Comparison of ENCODE assay signal across 19 mouse cellular contexts in genomic region chr3:149182095-149182494, GRCm38 (mm10).
DNase-seq lines count a peak whose midpoint lies in the region; ATAC-seq and TF ChIP-seq lines count a peak whose summit lies in the region.
"Had no signal": no experiment of that assay in that cellular context is flagged by ENCODE, and none has a peak within 500 bp of the region (broad histone marks: within the 10 kb centered on the region; RNA-seq: fewer than 3 reads in every experiment).

No protein-coding gene starts in this region.

- H3K9me3 ChIP-seq in liver, embryonic 15.5 days (replicated peaks): no peaks in the 10 kb centered on the region
- no peaks in the 10 kb centered on the region for H3K9me3 ChIP-seq in liver, embryonic 11.5 days (ENCODE audit: control insufficient read depth, low read length)
- H3K9me3 ChIP-seq in intestine, postnatal 0 days (ENCODE audit: control insufficient read depth): no peaks in the 10 kb centered on the region
- no peaks in the 10 kb centered on the region for H3K9me3 ChIP-seq in hindbrain, embryonic 10.5 days
- H3K9me3 ChIP-seq in hindbrain, embryonic 16.5 days (ENCODE audit: control insufficient read depth, low read length): no peaks in the 10 kb centered on the region
- H3K9me3 ChIP-seq: embryonic facial prominence, embryonic 10.5 days; forebrain, embryonic 13.5 days; heart, embryonic 13.5 days; hindbrain, embryonic 12.5 days had no signal

- H3K4me2 ChIP-seq in liver, embryonic 15.5 days: peak overlapping the region; percentile 1; the same call in 1 of the 2 replicates
- no peak overlapping the region for H3K4me2 ChIP-seq in liver, embryonic 11.5 days
- peak overlapping the region; percentile 48 for H3K4me2 ChIP-seq in intestine, postnatal 0 days (replicated peaks; ENCODE audit: low read depth)
- no peak overlapping the region for H3K4me2 ChIP-seq in hindbrain, embryonic 16.5 days (ENCODE audit: low read length)
- H3K4me2 ChIP-seq: forebrain, embryonic 13.5 days; heart, embryonic 13.5 days; hindbrain, embryonic 12.5 days had no signal

- H3K36me3 ChIP-seq in liver, embryonic 15.5 days (replicated peaks): no peaks in the 10 kb centered on the region
- no peaks in the 10 kb centered on the region for H3K36me3 ChIP-seq in liver, embryonic 11.5 days (ENCODE audit: control insufficient read depth, insufficient read depth, low read length)
- H3K36me3 ChIP-seq in intestine, postnatal 0 days (ENCODE audit: control insufficient read depth, insufficient read depth): no peaks in the 10 kb centered on the region
- no peaks in the 10 kb centered on the region for H3K36me3 ChIP-seq in hindbrain, embryonic 10.5 days
- H3K36me3 ChIP-seq in hindbrain, embryonic 16.5 days (ENCODE audit: control insufficient read depth, insufficient read depth, low read length): no peaks in the 10 kb centered on the region
- H3K36me3 ChIP-seq: embryonic facial prominence, embryonic 10.5 days; heart, embryonic 13.5 days; hindbrain, embryonic 12.5 days had no signal

- no peak overlapping the region for H3K9ac ChIP-seq in liver, embryonic 15.5 days
- no peak overlapping the region for H3K9ac ChIP-seq in liver, embryonic 11.5 days (ENCODE audit: low read depth, low read length)
- H3K9ac ChIP-seq in intestine, postnatal 0 days (ENCODE audit: low read depth, low read length): no peak overlapping the region
- no peak overlapping the region for H3K9ac ChIP-seq in hindbrain, embryonic 16.5 days (ENCODE audit: low read depth, low read length)
- H3K9ac ChIP-seq: forebrain, embryonic 13.5 days; forebrain, postnatal 0 days; heart, embryonic 13.5 days; hindbrain, embryonic 12.5 days had no signal

- no peak for TF ChIP-seq CTCF in intestine, postnatal 0 days (IDR thresholded peaks at IDR 0.05; ENCODE audit: low read depth)

- H3K27me3 ChIP-seq in liver, embryonic 15.5 days: no peaks in the 10 kb centered on the region
- H3K27me3 ChIP-seq in liver, embryonic 11.5 days (replicated peaks; ENCODE audit: control insufficient read depth, insufficient read depth, low read length): no peaks in the 10 kb centered on the region
- H3K27me3 ChIP-seq in intestine, postnatal 0 days (replicated peaks; ENCODE audit: control insufficient read depth, insufficient read depth, low read length): no peaks in the 10 kb centered on the region
- no peaks in the 10 kb centered on the region; the same call in 1 of the 2 replicates for H3K27me3 ChIP-seq in hindbrain, embryonic 10.5 days (ENCODE audit: insufficient read depth, poor library complexity, severe bottlenecking)
- H3K27me3 ChIP-seq in hindbrain, embryonic 16.5 days (replicated peaks; ENCODE audit: control insufficient read depth, insufficient read depth, low read length): no peaks in the 10 kb centered on the region
- H3K27me3 ChIP-seq: heart, embryonic 13.5 days; hindbrain, embryonic 12.5 days had no signal

- no peak overlapping the region for H3K27ac ChIP-seq in liver, embryonic 15.5 days (replicated peaks)
- H3K27ac ChIP-seq in liver, embryonic 11.5 days (ENCODE audit: low read depth, low read length): no peak overlapping the region
- H3K27ac ChIP-seq in intestine, postnatal 0 days (ENCODE audit: low read depth, low read length): peak overlapping the region; percentile 11; the same call in 1 of the 2 replicates
- H3K27ac ChIP-seq in hindbrain, embryonic 10.5 days: no peak overlapping the region
- no peak overlapping the region for H3K27ac ChIP-seq in hindbrain, embryonic 16.5 days (ENCODE audit: low read depth, low read length)
- H3K27ac ChIP-seq: embryonic facial prominence, embryonic 10.5 days; forebrain, embryonic 13.5 days; heart, embryonic 13.5 days; hindbrain, embryonic 12.5 days had no signal

- no peak for ATAC-seq in liver, embryonic 15.5 days (ENCODE audit: insufficient read depth)
- ATAC-seq in liver, embryonic 11.5 days (replicated peaks; ENCODE audit: low FRiP score): no peak
- ATAC-seq in intestine, postnatal 0 days: peak; percentile 41
- ATAC-seq in hindbrain, embryonic 16.5 days: no peak
- ATAC-seq: forebrain, embryonic 13.5 days; forebrain, postnatal 0 days had no signal

- H3K4me3 ChIP-seq in liver, embryonic 15.5 days (replicated peaks): no peak overlapping the region
- no peak overlapping the region for H3K4me3 ChIP-seq in liver, embryonic 11.5 days (ENCODE audit: low read depth, low read length)
- 0 out of 2 replicates have a peak overlapping the region, but pooled peaks have one; percentile 9 for H3K4me3 ChIP-seq in intestine, postnatal 0 days (ENCODE audit: low read depth, low read length)
- H3K4me3 ChIP-seq in hindbrain, embryonic 10.5 days: no peak overlapping the region
- H3K4me3 ChIP-seq in hindbrain, embryonic 16.5 days (ENCODE audit: low read length): no peak overlapping the region
- H3K4me3 ChIP-seq: embryonic facial prominence, embryonic 10.5 days; forebrain, embryonic 13.5 days; heart, embryonic 13.5 days; hindbrain, embryonic 12.5 days had no signal

- H3K4me1 ChIP-seq in liver, embryonic 15.5 days (replicated peaks): peaks cover 3% of the 10 kb centered on the region; the same call in 1 of the 2 replicates
- H3K4me1 ChIP-seq in liver, embryonic 11.5 days (replicated peaks; ENCODE audit: control insufficient read depth, insufficient read depth, low read length): peaks cover 5% of the 10 kb centered on the region; the same call in 1 of the 2 replicates
- peaks cover 2% of the 10 kb centered on the region; the same call in 1 of the 2 replicates for H3K4me1 ChIP-seq in intestine, postnatal 0 days (replicated peaks; ENCODE audit: control insufficient read depth, insufficient read depth, low read length)
- H3K4me1 ChIP-seq in hindbrain, embryonic 10.5 days (replicated peaks): peaks cover 6% of the 10 kb centered on the region
- no peaks in the 10 kb centered on the region for H3K4me1 ChIP-seq in hindbrain, embryonic 16.5 days (ENCODE audit: control insufficient read depth, insufficient read depth, low read depth, low read length)

- peak; percentile 71 for DNase-seq in kidney, adult 9 months
- no peak for DNase-seq in kidney, postnatal 10 days
- no peak for DNase-seq in liver, embryonic 11.5 days (ENCODE audit: low spot score)
- DNase-seq in hindbrain, embryonic 10.5 days (ENCODE audit: low spot score): no peak
- DNase-seq: adrenal gland, adult 2 months; adrenal gland, postnatal 25 days; cerebellum, adult 18-20 months; cerebellum, adult 9-11 months; cerebellum, postnatal 36 days; forebrain, postnatal 0 days; gastrocnemius, postnatal 14 days; heart, postnatal 36 days had no signal

- WGBS in liver, embryonic 15.5 days (ENCODE audit: insufficient replicate concordance): 71% methylated on average over 5 of the region's 5 CpGs
- WGBS in liver, embryonic 11.5 days: 83% methylated on average over 5 of the region's 5 CpGs
- WGBS in intestine, postnatal 0 days: 46% methylated on average over 5 of the region's 5 CpGs
- 92% methylated on average over 5 of the region's 5 CpGs for WGBS in hindbrain, embryonic 10.5 days
- WGBS in hindbrain, embryonic 16.5 days: 88% methylated on average over 5 of the region's 5 CpGs

Comparison
In these comparisons a context has a peak if more than half of its experiments do, and no peak if none do; other contexts are left out.
1. H3K4me2 ChIP-seq: peak in liver, embryonic 15.5 days (single experiment) and intestine, postnatal 0 days (single experiment); none in liver, embryonic 11.5 days (single experiment) and hindbrain, embryonic 16.5 days (single experiment).